Mouse (Mus musculus): ENCODE data around the gene Slc8a3. TPM values are rescaled to one million over a fixed set of nuclear protein-coding genes. Genes with fewer than 3 reads are reported as not detected.

Gene Slc8a3
- total and polyA plus RNA-seq, 3 experiments = 0.11 TPM; not detected in 2

DNA sequence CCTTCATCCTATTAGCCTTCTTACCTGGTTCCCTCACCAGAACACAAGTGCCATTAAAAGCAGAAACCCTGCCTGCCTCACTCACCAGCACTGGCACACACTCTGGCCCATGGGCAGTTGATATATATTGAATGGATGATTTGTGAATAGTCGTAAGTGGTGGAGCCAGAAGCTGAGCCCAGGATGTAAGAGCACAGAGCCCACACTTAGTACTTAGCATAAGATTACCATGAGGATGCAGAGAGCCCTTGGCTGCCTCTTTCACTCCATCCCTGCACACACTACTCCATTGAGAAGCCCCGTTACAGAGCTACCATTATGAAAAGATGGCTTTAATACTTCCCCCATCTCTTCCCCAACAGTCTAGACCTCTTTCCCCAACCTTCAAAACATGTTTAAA lies 108.1 kb downstream of the Slc8a3 start:
- Histone ChIP-seq H3K9me3 (replicated peaks; ENCODE audit: low read length) (no peaks in the 10 kb centered on the region), H3K4me2 (ENCODE audit: insufficient read depth, low read depth, poor library complexity, severe bottlenecking) (no peak overlapping the region), H3K4me1 (ENCODE audit: control insufficient read depth in 1 of 2, insufficient read depth in 2 of 2) (no peaks in the 10 kb centered on the region), H3K4me3 (replicated peaks in 1 of 3; ENCODE audit: low read depth in 2 of 3, low read length in 2 of 3, poor library complexity in 1 of 3) (no peak overlapping the region), H3K27ac (ENCODE audit: insufficient read depth, low read depth) (no peak overlapping the region), H3K79me2 (replicated peaks; ENCODE audit: control insufficient read depth, extremely low read depth, insufficient read depth, poor library complexity, severe bottlenecking) (no peaks in the 10 kb centered on the region), H3K27me3 (replicated peaks) (peaks cover 78% of the 10 kb centered on the region), H3K36me3 (replicated peaks in 1 of 2; ENCODE audit: control insufficient read depth in 1 of 2, insufficient read depth in 1 of 2, low read length in 1 of 2) (no peaks in the 10 kb centered on the region), H3K9ac (ENCODE audit: insufficient read depth, low read depth) (no peak overlapping the region)
- no peak for TF ChIP-seq ELF1 (IDR thresholded peaks at IDR 0.05; ENCODE audit: low read depth, low read length)
- no peak for TF ChIP-seq JUND (conservative IDR thresholded peaks at IDR 0.05; ENCODE audit: low read depth, low read length)
- no peak for TF ChIP-seq GABPA (IDR thresholded peaks at IDR 0.05; ENCODE audit: insufficient replicate concordance, low read depth, low read length)
- no peak for TF ChIP-seq MYC (IDR thresholded peaks at IDR 0.05; ENCODE audit: low read depth, low read length)
- no peak for TF ChIP-seq CHD2 (IDR thresholded peaks at IDR 0.05; ENCODE audit: low read length)
- DNase-seq (ENCODE audit: extremely low read depth) = no peak
- in situ Hi-C loops (cut with MboI; ENCODE audit: low pct_ligation_motif_present, low pct_unique_long_range_greater_than_20kb, low sequenced_read_pairs) (no loop called here), dilution Hi-C loops (cut with MboI; ENCODE audit: extremely low pct_ligation_motif_present, extremely low pct_unique_long_range_greater_than_20kb, low sequenced_read_pairs) (no loop called here)

GRCm38 (mm10) chr12:81223276-81223675 lies 109.7 kb downstream of the Slc8a3 start:
- in situ Hi-C loops (cut with MboI; ENCODE audit: low pct_ligation_motif_present, low pct_unique_long_range_greater_than_20kb, low sequenced_read_pairs) (no loop called here), dilution Hi-C loops (cut with MboI; ENCODE audit: extremely low pct_ligation_motif_present, extremely low pct_unique_long_range_greater_than_20kb, low sequenced_read_pairs) (no loop called here)
- DNase-seq (ENCODE audit: extremely low read depth) = no peak
- no peaks in the 10 kb centered on the region for H3K9me3 ChIP-seq (replicated peaks; ENCODE audit: low read length)
- no peak overlapping the region for H3K4me2 ChIP-seq (ENCODE audit: insufficient read depth, low read depth, poor library complexity, severe bottlenecking)
- no peak overlapping the region for H3K27ac ChIP-seq (ENCODE audit: insufficient read depth, low read depth)
- H3K79me2 ChIP-seq (replicated peaks; ENCODE audit: control insufficient read depth, extremely low read depth, insufficient read depth, poor library complexity, severe bottlenecking) = no peaks in the 10 kb centered on the region
- no peaks in the 10 kb centered on the region for H3K4me1 ChIP-seq (ENCODE audit: control insufficient read depth in 1 of 2, insufficient read depth in 2 of 2)
- peaks cover 82% of the 10 kb centered on the region for H3K27me3 ChIP-seq (replicated peaks)
- TF ChIP-seq JUND (conservative IDR thresholded peaks at IDR 0.05; ENCODE audit: low read depth, low read length) = no peak
- TF ChIP-seq TCF12 (IDR thresholded peaks at IDR 0.05; ENCODE audit: low read depth, low read length) = no peak
- no peak for TF ChIP-seq MEF2A (IDR thresholded peaks at IDR 0.05; ENCODE audit: borderline replicate concordance, low read depth, low read length)
- TF ChIP-seq KAT2A (IDR thresholded peaks at IDR 0.05; ENCODE audit: insufficient replicate concordance, low read length) = no peak
- TF ChIP-seq ETS1 (conservative IDR thresholded peaks at IDR 0.05; ENCODE audit: low read depth, low read length) = no peak
- H3K4me3 ChIP-seq (replicated peaks in 1 of 3; ENCODE audit: low read depth in 2 of 3, low read length in 2 of 3, poor library complexity in 1 of 3) = no peak overlapping the region
- H3K36me3 ChIP-seq (replicated peaks in 1 of 2; ENCODE audit: control insufficient read depth in 1 of 2, insufficient read depth in 1 of 2, low read length in 1 of 2) = no peaks in the 10 kb centered on the region
- no peak overlapping the region for H3K9ac ChIP-seq (ENCODE audit: insufficient read depth, low read depth)

- in situ Hi-C loops (cut with MboI; ENCODE audit: low pct_ligation_motif_present, low pct_unique_long_range_greater_than_20kb, low sequenced_read_pairs) (no loop called here), dilution Hi-C loops (cut with MboI; ENCODE audit: extremely low pct_ligation_motif_present, extremely low pct_unique_long_range_greater_than_20kb, low sequenced_read_pairs) (no loop called here)
- no peaks in the 10 kb centered on the region for H3K36me3 ChIP-seq (replicated peaks in 1 of 2; ENCODE audit: control insufficient read depth in 1 of 2, insufficient read depth in 1 of 2, low read length in 1 of 2)
- peaks cover 85% of the 10 kb centered on the region for H3K27me3 ChIP-seq (replicated peaks)
- no peaks in the 10 kb centered on the region for H3K4me1 ChIP-seq (ENCODE audit: control insufficient read depth in 1 of 2, insufficient read depth in 2 of 2)
- no peak for TF ChIP-seq KAT2A (IDR thresholded peaks at IDR 0.05; ENCODE audit: insufficient replicate concordance, low read length)
- no peak for TF ChIP-seq JUN (IDR thresholded peaks at IDR 0.05; ENCODE audit: insufficient read depth, low read depth, low read length)
- no peak for TF ChIP-seq MYC (IDR thresholded peaks at IDR 0.05; ENCODE audit: low read depth, low read length)
- no peak for TF ChIP-seq NRF1 (IDR thresholded peaks at IDR 0.05; ENCODE audit: low read depth, low read length)
- no peak for TF ChIP-seq ZC3H11A (IDR thresholded peaks at IDR 0.05; ENCODE audit: low read depth, low read length)
- no peak for TF ChIP-seq JUND (conservative IDR thresholded peaks at IDR 0.05; ENCODE audit: low read depth, low read length)
- no peak for TF ChIP-seq POLR2A (IDR thresholded peaks at IDR 0.05; ENCODE audit: low read depth, low read length)
- TF ChIP-seq SMC3 (IDR thresholded peaks at IDR 0.05; ENCODE audit: low read depth, low read length) = no peak
- no peak for TF ChIP-seq PAX5 (IDR thresholded peaks at IDR 0.05; ENCODE audit: low read length)
- no peak for TF ChIP-seq E2F4 (IDR thresholded peaks at IDR 0.05; ENCODE audit: insufficient replicate concordance, low read depth, low read length)
- TF ChIP-seq USF1 (IDR thresholded peaks at IDR 0.05; ENCODE audit: low read depth, low read length) = no peak
- no peak for TF ChIP-seq ZNF384 (IDR thresholded peaks at IDR 0.05; ENCODE audit: low read depth, low read length)
- TF ChIP-seq ZMIZ1 (IDR thresholded peaks at IDR 0.05; ENCODE audit: low read depth, low read length) = no peak
- TF ChIP-seq TBP (conservative IDR thresholded peaks at IDR 0.05; ENCODE audit: low read depth, low read length) = no peak
- no peak for TF ChIP-seq USF2 (conservative IDR thresholded peaks at IDR 0.05; ENCODE audit: low read depth, low read length)
- no peak for TF ChIP-seq IRF4 (IDR thresholded peaks at IDR 0.05; ENCODE audit: low read depth, low read length)
- no peak overlapping the region for H3K4me3 ChIP-seq (replicated peaks in 1 of 3; ENCODE audit: low read depth in 2 of 3, low read length in 2 of 3, poor library complexity in 1 of 3)
- H3K79me2 ChIP-seq (replicated peaks; ENCODE audit: control insufficient read depth, extremely low read depth, insufficient read depth, poor library complexity, severe bottlenecking) = no peaks in the 10 kb centered on the region
- no peak for DNase-seq (ENCODE audit: extremely low read depth)
- H3K9ac ChIP-seq (ENCODE audit: insufficient read depth, low read depth) = no peak overlapping the region
- no peak overlapping the region for H3K4me2 ChIP-seq (ENCODE audit: insufficient read depth, low read depth, poor library complexity, severe bottlenecking)
- H3K9me3 ChIP-seq (replicated peaks; ENCODE audit: low read length) = no peaks in the 10 kb centered on the region
- H3K27ac ChIP-seq (ENCODE audit: insufficient read depth, low read depth) = no peak overlapping the region
Observed at GRCm38 (mm10) chr12:81219339-81219738, 113.6 kb downstream of the Slc8a3 start.
